Mouse (Mus musculus) MN1 (cell line): Measurements from ENCODE around the gene Cd200r2.
"Not testable (repeated sequence)": the region's sequence is repeated elsewhere in the genome, so short reads cannot be mapped to it uniquely, and the experiment has no call there.

Source experiments
- DNase-seq: peaks from one replicate; pipeline ENCODE4 v3.0.0-alpha.2; 2016; ENCODE audit warnings: low spot score

The Cd200r2 gene

DNA sequence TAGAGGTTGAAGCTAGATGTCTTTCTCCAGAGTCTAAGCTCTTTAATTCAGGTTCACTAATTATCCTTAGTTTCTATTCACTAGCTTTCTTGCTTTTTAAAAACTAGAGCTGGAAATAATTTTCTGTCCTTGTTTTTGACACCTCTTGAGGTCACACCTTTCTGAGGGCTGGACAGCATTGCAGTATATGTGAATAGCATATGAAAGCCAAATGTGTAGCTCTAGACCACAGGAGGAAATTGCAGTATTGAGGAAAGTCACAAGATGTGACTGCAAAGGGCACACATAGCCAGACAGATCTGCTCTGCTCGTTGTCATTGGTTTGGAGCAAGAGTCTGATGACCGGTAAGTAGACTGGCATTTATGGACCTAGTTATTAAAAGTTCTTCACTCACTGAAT lies at the start of gene Cd200r2:
Gene Cd200r2 (plus strand): TSS at position 301 of the 400 bp plus-strand sequence.
- DNase-seq: no peak

DNA sequence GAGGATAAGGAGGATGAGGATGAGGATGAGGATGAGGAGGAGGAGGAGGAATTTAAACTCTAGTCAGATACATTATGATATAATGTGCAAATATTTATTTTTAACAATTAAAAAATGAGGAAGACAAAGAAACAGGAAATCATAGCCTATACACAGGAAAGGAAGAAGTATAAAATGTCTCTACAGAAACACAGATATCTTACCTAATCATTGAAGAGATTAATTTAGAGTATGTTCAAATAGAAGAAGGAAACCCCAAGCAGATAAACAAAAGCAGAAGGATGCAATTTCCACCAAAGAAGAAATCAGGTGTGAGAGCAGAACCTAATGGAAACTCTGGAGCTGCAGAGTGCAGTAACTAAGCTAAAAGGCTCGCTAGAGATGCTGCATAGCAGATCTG lies 48.9 kb upstream of the Cd200r2 start:
- no peak for DNase-seq

DNA sequence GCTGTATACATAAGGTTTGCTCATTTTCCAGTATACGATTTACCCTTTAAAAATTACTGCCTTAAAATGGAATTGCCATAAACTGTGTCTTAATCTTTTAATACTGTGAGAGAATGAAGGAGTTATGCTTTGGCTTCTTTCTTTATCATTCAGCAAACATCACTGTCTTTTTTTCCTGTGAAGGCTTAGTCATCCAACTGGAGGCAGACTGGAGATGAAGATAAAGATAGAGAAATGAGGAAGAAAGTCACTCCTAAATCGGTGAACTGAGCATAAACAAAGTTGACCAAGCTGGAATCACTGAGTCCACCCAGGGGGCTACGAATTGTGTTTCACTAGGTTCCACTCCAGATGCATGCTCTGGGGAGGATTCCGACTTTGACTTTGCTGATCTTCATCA lies 46.4 kb upstream of the Cd200r2 start:
- no peak for DNase-seq

DNA sequence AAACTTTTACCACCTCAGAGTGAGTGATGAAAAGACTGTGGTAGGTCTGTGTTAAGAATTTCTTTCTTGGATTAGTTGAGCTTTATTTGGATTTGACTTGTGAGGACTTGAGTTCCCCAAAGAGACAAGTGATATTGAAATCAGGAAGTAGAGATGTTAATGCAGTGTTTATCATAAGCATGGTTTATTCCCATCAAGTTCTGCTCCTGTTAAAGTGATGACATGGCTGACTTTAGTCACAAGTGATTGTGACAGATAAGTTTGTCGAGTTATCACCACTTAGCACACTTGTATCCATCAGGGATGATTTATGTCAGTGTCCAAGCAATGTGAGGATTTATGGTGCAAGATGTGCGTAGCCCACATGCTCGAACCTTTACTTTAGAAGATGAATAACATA lies 34.6 kb upstream of the Cd200r2 start:
- no peak for DNase-seq

DNA sequence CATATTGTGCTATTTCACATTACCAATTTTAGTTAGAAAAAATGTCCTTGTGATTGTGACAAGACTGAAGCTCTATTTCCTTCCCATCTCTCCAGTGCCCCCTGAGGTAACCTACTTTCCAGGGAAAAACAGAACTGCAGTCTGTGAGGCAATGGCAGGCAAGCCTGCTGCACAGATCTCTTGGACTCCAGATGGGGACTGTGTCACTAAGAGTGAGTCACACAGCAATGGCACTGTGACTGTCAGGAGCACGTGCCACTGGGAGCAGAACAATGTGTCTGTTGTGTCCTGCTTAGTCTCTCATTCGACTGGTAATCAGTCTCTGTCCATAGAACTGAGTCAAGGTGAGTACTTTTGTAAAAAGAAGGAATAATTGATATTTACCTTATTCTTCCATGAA lies 33.7 kb upstream of the Cd200r2 start:
- DNase-seq: not testable (repeated sequence)

DNA sequence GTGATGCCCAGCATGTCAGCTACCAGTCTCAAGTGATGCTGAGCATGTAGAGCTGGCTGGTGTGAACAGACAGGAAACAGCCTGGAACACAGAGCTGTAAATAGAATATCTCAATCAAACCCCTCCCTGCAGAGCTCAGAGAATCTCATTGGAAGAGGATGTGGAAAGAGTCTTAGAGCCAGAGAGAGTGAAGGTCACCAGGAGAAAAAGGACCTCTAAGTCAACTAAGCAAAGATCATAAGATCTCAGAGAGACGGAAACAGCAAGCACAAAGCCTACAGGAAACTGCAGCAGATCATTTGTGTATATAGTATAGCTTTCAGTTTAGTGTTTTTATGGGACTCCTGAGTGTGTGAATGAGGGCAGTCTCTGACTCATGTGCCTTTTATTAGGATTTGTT lies 8.3 kb downstream of the Cd200r2 start:
- DNase-seq: no peak

DNA sequence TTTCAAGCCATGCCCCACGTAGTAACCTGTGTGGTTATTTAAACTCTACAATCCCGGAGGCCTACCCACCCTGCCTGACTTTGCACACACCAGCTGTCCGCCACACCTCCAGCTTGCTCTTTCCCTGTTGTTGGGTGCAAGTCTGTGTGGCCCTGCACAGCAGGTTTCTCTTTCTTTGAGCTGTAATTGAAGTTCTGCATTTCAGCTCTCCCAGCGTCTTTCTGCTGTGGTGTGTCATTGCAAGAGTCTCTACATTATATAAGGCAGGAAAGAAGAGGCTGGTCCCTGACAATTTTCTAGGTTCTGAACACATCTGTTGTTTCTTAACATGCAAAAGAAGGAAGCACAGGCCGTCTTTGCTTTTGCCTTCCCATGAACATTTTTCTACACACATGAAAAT lies 9.7 kb downstream of the Cd200r2 start:
- no peak for DNase-seq

DNA sequence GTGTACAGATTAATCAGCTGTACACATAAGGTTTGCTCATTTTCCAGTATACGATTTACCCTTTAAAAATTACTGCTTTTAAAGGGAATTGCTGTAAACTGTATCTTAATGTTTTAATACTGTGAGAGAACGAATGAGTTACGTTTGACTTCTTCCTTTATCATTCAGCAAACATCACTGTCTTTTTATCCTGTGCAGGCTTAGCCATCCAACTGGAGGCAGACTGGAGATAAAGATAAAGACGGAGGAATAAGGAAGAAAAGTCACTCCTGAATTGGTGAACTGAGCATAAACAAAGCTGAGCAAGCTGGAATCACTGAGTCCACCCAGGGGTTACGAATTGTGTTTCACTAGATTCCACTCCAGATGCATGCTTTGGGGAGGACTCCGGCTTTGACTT lies 10.7 kb downstream of the Cd200r2 start:
- DNase-seq: no peak

DNA sequence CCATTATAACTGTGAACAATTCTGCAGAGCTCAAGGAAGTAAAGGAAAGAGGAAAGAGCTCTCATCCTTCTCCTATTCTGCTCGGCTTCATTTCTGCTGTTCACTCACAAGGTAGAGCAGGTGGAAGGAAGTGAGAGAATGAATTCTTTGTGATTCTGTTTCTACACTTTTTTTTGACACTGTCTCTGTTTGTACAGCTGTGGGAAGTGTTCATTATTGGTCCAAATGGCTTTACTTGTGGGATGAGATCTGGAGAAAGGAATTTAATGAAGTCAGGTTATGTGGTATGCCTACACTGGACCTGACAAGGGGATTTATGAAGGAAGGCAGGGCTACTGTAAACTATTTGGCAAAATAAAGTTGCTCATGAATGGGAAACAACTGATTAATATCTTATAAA lies 23.9 kb downstream of the Cd200r2 start:
- DNase-seq: no peak

DNA sequence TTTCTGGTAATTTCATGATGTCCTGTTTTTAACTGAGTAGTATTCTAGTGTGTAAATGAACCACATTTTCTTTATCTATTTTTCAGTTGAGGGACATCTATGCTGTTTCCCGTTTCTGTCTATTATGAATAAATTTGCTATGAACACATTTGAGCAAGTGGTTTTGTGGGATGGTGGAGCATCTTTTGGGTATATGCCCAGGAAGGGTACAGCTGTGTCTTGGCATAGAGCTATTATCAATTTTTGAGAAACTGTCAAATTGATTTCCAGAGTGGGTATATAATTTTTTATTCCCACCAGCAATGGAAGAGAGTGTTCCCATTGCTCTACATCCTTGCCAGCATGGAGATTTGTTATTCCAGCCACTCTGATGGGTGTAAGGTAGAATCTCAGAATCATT lies 65.1 kb downstream of the Cd200r2 start:
- DNase-seq: no peak

DNA sequence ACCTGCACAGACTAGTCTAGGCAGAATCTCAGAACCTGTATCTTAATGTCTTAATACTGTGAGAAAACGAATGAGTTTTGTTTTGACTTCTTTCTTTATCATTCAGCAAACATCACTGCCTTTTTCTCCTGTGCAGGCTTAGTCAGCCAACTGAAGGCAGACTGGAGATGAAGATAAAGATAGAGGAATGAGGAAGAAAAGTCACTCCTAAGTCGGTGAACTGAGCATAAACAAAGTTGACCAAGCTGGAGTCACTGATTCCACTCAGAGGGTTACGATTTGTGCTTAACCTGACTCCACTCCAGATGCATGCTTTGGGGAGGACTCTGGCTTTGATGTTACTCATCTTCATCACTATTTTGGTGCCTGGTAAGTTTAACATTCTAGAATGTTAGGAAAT lies 76.6 kb downstream of the Cd200r2 start, which contains the start of gene Cd200r3:
Gene Cd200r3 (plus strand): TSS at position 211 of the 400 bp plus-strand sequence.
- DNase-seq: no peak

DNA sequence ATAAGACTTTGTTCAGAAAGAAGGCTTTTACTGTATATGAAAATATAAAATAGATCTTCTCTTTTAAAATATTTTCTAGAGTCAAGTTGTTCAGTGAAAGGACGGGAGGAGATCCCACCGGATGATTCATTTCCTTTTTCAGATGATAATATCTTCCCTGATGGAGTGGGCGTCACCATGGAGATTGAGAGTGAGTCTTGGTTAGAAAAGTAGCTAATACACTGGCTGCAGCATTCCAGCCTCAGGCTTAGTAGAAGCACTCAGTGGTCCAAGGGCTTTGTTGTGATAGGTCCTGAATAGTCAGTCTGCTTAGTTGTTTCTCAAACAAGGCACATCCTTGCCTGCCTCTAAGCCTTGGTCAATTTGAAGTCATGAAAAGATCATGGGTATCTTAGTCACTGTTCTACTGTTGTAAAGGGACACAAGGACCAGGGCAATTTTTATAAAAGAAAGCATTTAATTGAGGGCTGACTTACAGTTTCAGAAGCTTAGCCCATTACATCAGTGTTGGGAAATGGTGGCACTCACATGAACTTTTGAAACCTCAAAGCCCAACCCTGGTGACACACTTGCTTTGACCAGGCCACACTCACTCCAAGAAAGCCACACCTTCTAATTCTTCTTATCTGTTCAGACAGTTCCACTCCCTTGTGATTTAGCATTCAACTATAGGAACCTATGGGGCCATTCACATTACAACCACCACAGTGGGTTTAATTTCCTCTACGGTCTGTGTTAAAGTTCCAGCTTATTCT lies 84.6 kb downstream of the Cd200r2 start:
- DNase-seq: no peak

DNA sequence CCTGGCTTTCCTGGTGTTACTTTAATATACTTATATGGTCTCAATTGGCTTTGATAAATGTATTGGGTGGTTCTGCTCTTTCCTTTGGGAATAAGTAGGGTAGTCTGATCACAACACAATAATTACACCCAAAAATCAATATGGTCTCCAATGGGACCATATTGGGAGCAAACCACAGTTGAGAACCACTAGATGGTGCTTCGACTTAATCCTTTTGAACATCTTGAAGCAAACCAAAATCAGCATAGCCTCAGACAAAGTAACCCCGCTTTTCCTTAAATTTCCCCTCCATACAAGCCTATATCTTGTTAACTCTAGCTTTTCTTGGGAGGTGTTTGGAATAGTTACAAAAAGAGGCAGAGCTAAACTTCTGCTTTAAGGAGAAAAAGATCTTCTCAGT lies 95.4 kb downstream of the Cd200r2 start:
- DNase-seq: no peak

DNA sequence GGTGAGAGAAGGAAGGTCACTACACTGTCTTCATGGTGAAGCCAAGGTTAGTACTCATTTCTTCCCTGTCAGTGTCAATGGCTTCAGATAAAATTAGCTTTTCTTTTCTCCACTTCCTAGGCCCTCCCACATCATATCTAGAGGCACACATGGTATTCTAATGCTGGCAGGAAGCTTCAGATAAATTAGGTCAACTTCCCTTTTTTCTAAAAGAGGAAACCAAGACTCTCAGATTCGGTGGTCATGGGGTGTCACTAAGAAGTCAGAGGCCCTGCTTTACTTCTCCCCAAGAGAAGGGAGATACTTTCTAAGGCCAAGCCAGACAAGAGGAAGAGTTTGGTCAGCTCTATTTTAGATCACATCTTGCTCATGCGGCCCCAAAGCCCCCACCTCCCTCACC lies 95.9 kb downstream of the Cd200r2 start:
- DNase-seq: no peak

DNA sequence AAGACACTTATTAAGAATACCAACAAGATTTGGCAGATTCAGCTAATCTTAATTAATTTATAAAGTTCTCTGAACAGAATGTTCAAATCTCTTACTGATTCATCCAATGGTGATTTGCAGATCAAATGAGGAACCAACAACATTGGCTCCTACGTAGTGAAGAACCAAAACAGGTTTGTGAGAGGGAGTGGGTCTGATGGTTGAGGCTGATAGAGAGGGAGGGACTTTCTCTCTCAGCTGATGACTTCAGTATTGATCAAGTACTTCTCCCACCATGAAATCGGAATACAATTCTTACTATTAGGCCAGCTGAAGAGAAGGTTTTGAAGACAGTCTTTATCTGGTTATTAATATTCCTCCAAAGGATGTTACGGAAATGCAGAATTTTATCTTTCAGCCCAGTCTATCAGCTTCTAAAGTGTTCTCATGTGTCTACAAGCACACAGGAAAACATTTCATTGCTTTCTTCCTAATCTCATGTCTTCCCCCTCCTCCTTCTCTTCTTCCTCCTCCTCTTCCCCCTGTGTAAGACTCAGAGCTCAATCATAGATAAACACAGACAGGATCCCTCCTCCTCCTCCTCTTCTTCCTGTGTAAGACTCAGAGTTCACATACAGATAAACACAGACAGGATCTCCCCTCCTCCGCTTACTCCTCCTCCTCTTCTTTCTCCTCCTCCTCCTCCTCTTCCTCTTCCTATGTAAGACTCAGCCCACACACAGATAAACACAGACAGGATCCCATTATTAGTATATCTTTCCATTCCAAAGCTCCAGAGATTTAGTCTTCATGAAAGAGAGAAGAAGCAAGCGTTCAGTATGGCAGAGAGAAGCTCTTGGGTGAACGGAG lies 97.9 kb downstream of the Cd200r2 start:
- no peak for DNase-seq

DNA sequence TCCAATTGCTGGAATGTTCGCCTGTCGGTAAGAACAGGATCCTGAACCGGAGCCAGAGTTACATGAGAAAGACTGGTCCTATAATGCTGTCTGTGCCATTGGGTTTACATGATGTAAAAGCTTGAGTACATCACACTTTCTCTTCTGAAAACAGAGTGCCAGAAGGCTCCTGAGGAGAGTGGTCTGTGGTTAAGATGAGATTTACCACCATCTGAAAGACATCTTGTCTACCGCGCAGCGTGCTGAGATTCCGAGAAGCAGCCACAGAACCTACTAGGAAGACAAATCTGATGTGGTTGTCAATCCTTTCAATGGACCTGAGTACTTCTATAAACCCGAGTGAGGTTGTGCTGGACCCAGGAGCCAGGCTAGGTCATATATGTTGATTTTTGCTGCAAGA lies 98.5 kb downstream of the Cd200r2 start:
- no peak for DNase-seq
